Mouse (Mus musculus): ENCODE data around the gene Ebf3. TPM values are rescaled to one million over a fixed set of nuclear protein-coding genes. Genes with fewer than 3 reads are reported as not detected.

Ebf3 gene
- 23.9 and 24.1 TPM in 2 replicates for polyA plus RNA-seq (2015; fragmentation: Nextera tagmentation; extraction: Ambion mirVana)

DNA sequence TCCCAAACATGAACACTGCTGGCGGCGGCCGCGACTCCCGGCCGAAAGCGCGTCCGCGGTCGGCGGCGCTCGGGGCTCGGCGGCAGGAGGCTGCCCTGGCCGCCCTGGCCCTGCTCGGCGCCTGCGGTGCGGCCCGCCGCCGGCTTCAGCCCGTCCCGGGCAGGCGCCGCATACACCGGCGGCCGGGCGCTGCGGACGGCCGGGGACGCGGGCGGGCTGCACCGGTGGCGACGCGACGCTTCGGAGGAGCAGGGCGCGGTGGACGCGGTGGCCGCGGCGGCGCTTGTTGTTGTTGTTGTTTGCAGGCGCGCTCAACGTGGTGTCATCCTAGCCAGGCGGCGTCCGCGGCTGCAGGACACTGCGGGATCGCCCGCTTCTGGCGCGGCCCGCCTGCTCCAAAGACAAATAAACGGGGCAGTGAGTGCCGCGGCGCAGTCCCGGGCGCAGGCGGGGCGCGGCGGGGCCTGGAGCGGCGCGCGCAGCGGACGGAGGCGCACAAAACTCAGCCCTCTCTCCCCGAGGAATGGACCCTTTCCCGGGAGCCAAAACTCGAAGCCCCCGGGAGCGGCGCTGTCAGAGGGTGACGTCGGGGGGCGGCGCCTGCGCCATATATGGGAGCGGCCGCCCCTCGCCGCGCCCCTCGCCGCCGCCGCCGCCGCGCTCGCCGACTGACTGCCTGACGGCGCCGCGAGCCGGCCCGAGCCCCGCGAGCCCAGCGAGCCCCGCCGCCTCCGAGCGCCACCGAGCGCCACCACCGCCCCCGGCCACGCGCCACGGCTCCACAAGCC, at the start of gene Ebf3:
Ebf3 (minus strand) TSS at position 542 of the 788 bp plus-strand sequence.
- Histone ChIP-seq H3K9ac (peak within 1 kb of the TSS; percentile 99), H3K4me3 (peak within 1 kb of the TSS; percentile 88), H3K36me3 (peaks cover 6% of the 10 kb centered on the region), H3K9me3 (no peaks in the 10 kb centered on the region), H3K27ac (replicated peaks) (peak within 1 kb of the TSS; percentile 99), H3K27me3 (peaks cover 28% of the 10 kb centered on the region), H3K4me1 (replicated peaks) (peaks cover 84% of the 10 kb centered on the region), H3K4me2 (peak within 1 kb of the TSS; percentile 76)
- ATAC-seq (ENCODE audit: low read depth), result peak; percentile 86
- WGBS, result under 1% methylated on average over 115 of the region's 127 CpGs

DNA sequence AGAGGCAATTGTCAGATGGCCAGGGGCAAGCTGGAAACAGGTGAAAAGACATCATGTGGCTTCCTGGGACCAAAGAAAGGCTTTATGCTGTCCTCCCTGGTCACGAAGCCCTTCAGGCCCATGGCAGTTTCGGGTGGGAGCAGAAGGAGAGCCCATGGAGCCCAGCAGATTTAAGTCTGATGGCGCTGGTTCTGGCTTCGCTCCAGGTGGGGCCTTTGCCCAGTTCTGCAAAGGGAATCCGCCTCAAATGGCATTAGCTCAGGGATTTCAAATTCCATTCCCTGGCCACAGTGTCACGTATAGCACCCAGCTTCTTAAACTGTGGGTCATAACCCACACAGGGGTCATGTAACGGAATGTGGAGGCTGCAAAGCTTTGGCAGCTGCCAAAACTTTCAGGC, 32.6 kb upstream of the Ebf3 start:
- H3K4me1 ChIP-seq (replicated peaks), result no peaks in the 10 kb centered on the region
- H3K4me2 ChIP-seq, result no peak overlapping the region
- H3K9me3 ChIP-seq, result no peaks in the 10 kb centered on the region
- WGBS, result 84% methylated on average over 7 of the region's 7 CpGs
- no peak overlapping the region for H3K27ac ChIP-seq (replicated peaks)
- H3K9ac ChIP-seq, result no peak overlapping the region
- ATAC-seq (ENCODE audit: low read depth), result no peak
- H3K36me3 ChIP-seq, result no peaks in the 10 kb centered on the region
- no peaks in the 10 kb centered on the region for H3K27me3 ChIP-seq
- H3K4me3 ChIP-seq, result no peak overlapping the region

DNA sequence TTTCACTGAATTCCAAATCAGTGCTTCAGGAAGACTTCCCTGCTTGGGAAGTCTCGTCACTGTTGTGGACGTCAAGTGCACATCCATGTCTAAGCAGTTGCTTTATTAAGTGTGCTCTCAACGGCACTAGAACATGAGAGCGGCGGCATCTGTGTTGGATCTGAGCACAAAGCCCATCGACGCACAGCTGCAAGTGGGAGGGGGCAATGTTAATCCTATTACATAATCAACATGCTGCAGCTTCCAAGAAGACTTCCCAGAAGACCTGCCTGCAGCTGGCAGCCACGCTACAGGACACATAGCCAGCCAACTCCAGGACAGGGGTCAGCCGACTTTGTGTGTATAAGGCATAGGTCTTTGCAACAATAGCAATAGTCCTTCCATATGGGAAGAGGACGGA, 31.8 kb upstream of the Ebf3 start:
- H3K4me3 ChIP-seq, result no peak overlapping the region
- H3K4me2 ChIP-seq, result no peak overlapping the region
- H3K9me3 ChIP-seq, result no peaks in the 10 kb centered on the region
- no peak overlapping the region for H3K27ac ChIP-seq (replicated peaks)
- H3K36me3 ChIP-seq, result no peaks in the 10 kb centered on the region
- H3K4me1 ChIP-seq (replicated peaks), result no peaks in the 10 kb centered on the region
- H3K9ac ChIP-seq, result no peak overlapping the region
- no peak for ATAC-seq (ENCODE audit: low read depth)
- no peaks in the 10 kb centered on the region for H3K27me3 ChIP-seq
- 84% methylated on average over 10 of the region's 10 CpGs for WGBS

DNA sequence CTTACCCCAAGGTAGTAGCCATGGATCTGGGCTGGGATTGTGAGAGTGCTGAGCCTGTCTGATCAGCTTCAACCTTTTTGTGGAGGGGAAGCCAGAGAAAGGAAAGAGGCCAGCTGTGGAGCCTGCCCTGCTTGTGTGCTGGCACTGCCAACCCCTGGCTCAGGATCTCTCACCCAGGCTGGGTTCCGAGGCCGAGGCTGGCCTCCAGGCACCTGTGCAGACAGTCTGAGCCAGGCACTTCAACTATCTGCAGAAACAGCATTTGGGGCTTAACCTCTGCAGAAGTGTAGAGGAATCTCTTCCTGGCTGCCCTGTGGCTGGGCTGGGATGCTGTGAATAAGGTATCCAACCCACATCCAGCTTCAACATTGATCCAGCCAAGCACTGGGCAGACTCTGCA, 19.7 kb upstream of the Ebf3 start:
- H3K27ac ChIP-seq (replicated peaks), result no peak overlapping the region
- WGBS, result 98% methylated on average over 2 of the region's 2 CpGs
- peaks cover 5% of the 10 kb centered on the region; the same call in 1 of the 2 replicates for H3K27me3 ChIP-seq
- H3K36me3 ChIP-seq, result no peaks in the 10 kb centered on the region
- H3K4me1 ChIP-seq (replicated peaks), result no peaks in the 10 kb centered on the region
- no peak overlapping the region for H3K4me3 ChIP-seq
- H3K4me2 ChIP-seq, result no peak overlapping the region
- H3K9me3 ChIP-seq, result no peaks in the 10 kb centered on the region
- H3K9ac ChIP-seq, result no peak overlapping the region
- ATAC-seq (ENCODE audit: low read depth), result no peak

DNA sequence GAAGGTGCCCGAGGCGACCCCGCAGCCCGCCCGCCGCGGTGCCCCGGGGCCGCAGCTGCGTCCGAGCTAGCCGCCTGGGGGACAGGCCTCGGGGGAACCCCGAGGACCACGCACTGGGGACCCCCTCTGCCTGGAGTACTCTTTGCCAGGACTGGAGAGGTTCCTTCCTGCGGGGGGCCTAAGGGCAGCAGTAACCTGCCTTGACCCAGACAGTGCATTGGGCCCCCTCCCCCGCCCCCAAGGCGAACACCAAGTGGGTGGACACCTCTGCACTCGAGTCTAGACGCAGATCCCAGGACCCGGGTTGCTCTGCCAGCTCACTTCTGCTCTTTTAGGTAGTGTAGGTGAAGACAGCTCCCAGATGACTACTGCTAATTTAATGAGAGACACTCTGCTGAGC, 8.7 kb upstream of the Ebf3 start:
- peak overlapping the region; percentile 88 for H3K4me3 ChIP-seq
- H3K4me2 ChIP-seq, result peak overlapping the region; percentile 76
- H3K4me1 ChIP-seq (replicated peaks), result peaks cover 53% of the 10 kb centered on the region
- peaks cover 77% of the 10 kb centered on the region for H3K27me3 ChIP-seq
- 0% methylated on average over 21 of the region's 21 CpGs for WGBS
- H3K36me3 ChIP-seq, result no peaks in the 10 kb centered on the region
- no peaks in the 10 kb centered on the region for H3K9me3 ChIP-seq
- no peak for ATAC-seq (ENCODE audit: low read depth)
- peak overlapping the region; percentile 86 for H3K27ac ChIP-seq (replicated peaks)
- H3K9ac ChIP-seq, result peak overlapping the region; percentile 75

DNA sequence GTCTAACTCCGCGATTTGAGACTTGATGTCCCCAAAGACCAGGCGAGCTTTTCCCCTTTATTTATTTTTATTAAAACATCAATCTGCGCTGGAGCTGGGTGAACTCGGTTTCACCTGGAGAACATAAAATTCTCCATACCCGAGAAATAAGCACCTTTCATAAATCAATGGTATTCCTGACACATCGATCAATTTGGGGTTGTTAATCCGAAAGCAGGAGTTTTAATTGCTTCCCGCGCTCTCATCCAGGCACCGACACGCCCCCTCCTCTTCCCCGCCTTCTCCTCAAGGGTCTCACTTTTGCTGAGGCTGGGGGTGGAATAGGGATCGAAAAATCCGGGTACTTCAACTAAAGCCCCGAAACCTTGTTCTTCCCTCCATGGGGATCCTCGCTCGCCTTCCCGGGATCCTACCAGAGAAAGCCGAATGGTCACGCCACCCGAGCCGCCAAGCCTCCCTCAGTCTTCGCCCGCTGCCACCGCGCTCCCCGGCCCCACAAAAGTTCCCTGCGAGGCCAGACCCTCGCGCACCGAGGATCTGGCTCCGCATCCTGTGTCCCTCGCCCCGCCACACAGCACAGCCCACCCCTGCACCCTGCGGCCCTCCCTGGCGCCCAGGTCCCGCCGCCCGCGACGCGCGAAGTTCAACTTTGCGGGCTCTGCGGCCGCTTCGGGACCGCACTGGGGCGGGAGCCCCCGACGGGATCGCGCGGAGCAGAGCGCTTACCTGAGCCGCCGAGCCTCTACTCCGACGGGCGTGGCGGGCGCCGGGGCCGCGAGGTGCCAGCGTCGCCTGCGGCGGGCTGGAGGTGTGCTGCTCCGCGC, 7.9 kb upstream of the Ebf3 start:
- H3K4me3 ChIP-seq, result peak overlapping the region; percentile 88
- peak overlapping the region; percentile 75 for H3K9ac ChIP-seq
- H3K27me3 ChIP-seq, result peaks cover 80% of the 10 kb centered on the region
- H3K4me2 ChIP-seq, result peak overlapping the region; percentile 76
- peak overlapping the region; percentile 86 for H3K27ac ChIP-seq (replicated peaks)
- H3K4me1 ChIP-seq (replicated peaks), result peaks cover 60% of the 10 kb centered on the region
- WGBS, result under 1% methylated on average over 72 of the region's 72 CpGs
- no peaks in the 10 kb centered on the region for H3K9me3 ChIP-seq
- no peaks in the 10 kb centered on the region for H3K36me3 ChIP-seq
- ATAC-seq (ENCODE audit: low read depth), result peak; percentile 15; the same call in 1 of the 2 replicates

DNA sequence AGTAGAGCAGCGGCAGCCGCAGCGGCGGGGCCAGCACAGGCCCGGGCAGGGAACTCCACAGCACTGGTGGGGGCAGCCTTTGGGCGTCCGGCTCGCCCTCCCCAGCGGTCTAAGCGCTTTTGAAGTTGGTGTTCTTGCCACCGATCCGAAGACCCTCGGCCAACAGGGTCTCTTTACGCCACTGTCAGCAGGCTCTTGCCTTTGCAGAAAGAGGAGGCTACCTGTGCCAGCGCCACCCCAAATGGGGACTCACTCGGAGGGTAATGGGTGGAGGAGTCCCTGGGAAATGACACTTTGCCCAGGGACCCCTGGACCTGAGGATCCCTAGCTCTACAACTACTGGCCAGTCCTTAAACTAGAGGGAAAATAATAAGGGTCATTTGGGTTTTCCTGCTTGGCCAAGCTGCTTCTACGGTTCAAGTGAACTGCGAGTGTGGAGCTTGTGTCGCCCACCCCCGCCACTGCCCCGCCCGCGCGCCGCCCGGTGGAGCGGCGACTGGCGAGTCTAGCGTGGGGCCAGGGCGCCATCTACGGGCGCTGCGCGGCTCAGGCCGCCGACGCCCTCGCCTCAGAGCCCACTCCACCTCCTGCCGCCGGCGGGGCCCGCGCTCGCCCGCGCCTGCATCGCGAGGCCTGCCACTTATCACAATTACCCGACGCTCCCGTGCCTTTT, 7.0 kb upstream of the Ebf3 start:
- Histone ChIP-seq H3K27me3 (peaks cover 75% of the 10 kb centered on the region), H3K36me3 (no peaks in the 10 kb centered on the region), H3K9me3 (no peaks in the 10 kb centered on the region), H3K27ac (replicated peaks) (peak overlapping the region; percentile 86), H3K4me1 (replicated peaks) (peaks cover 69% of the 10 kb centered on the region), H3K9ac (peak overlapping the region; percentile 75), H3K4me3 (peak overlapping the region; percentile 88), H3K4me2 (peak overlapping the region; percentile 76)
- under 1% methylated on average over 52 of the region's 52 CpGs for WGBS
- peak; percentile 54 for ATAC-seq (ENCODE audit: low read depth)

DNA sequence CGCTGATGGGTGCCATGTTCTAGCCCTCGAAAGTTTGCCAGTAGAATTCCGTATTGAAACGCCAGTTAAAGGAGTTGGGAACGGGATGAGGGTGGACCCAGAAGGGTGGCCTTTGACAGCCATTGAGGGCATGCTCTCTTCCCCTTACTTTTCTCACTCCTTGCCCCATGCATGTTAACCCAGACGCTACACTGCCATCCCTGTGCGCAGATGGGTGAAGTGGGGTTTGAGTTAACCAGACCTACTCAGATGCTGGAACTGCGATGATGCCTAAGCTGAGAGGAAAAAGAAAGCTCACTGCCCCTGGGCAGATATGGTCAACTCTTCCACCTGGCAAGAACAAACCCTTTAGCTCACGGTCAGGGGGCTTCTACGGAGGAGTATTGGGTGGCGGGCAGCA, 6.1 kb upstream of the Ebf3 start:
- ATAC-seq (ENCODE audit: low read depth), result no peak
- H3K4me1 ChIP-seq (replicated peaks), result peaks cover 78% of the 10 kb centered on the region
- peak overlapping the region; percentile 75 for H3K9ac ChIP-seq
- H3K27me3 ChIP-seq, result peaks cover 80% of the 10 kb centered on the region
- no peaks in the 10 kb centered on the region for H3K9me3 ChIP-seq
- WGBS, result 2% methylated on average over 11 of the region's 11 CpGs
- peak overlapping the region; percentile 86 for H3K27ac ChIP-seq (replicated peaks)
- H3K4me2 ChIP-seq, result peak overlapping the region; percentile 76
- peak overlapping the region; percentile 88 for H3K4me3 ChIP-seq
- no peaks in the 10 kb centered on the region for H3K36me3 ChIP-seq

DNA sequence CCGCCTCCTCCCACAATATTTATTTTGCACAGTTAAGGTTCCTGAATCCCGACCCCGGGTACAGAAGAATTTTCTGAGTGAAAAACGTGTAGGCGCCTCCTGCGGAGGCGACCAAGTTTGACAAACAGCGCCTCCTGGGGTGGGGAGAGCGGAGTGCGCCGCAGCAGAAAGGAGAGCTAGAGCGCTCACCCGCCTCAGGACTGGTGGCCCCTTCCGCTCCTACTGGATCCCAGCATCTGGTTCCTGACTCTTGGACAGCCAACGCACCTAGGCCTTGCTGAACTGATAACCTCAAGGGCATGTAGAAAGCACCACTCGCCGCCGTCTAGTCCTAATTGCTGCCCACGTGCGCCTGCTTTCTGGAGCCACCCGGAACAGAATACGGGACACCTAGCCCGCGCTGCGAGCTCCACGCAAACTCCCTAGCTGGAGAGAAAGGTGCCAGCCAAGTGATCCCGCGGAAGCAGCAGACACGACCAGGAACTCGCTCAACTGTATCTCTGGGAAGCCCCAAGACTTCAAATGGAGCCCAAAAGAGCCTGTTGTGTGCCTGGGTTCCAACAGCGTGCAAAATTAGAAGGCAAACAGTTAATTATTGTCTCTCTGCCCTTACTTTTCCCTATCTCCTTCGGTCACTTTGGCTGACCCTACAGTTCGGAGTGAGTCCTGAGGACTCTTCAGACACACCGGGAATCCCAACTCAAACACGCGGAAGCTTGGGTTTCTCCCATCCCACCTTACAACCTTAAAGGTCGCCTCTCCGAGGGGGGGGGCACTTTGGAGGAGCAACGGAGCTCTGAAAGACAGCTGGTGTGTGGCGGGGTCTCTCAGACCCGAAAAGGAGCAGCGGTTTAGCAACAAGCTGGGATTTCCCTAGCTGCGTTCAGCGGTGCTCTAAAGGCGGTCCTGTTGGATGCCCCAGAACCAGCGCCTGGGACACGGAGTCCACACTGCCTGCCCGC, 5.0 kb upstream of the Ebf3 start:
- under 1% methylated on average over 48 of the region's 48 CpGs for WGBS
- peak overlapping the region; percentile 99 for H3K27ac ChIP-seq (replicated peaks)
- no peak for ATAC-seq (ENCODE audit: low read depth)
- peak overlapping the region; percentile 76 for H3K4me2 ChIP-seq
- peaks cover 74% of the 10 kb centered on the region for H3K27me3 ChIP-seq
- H3K9ac ChIP-seq, result peak overlapping the region; percentile 99
- H3K36me3 ChIP-seq, result no peaks in the 10 kb centered on the region
- H3K4me3 ChIP-seq, result peak overlapping the region; percentile 88
- H3K9me3 ChIP-seq, result no peaks in the 10 kb centered on the region
- H3K4me1 ChIP-seq (replicated peaks), result peaks cover 87% of the 10 kb centered on the region

DNA sequence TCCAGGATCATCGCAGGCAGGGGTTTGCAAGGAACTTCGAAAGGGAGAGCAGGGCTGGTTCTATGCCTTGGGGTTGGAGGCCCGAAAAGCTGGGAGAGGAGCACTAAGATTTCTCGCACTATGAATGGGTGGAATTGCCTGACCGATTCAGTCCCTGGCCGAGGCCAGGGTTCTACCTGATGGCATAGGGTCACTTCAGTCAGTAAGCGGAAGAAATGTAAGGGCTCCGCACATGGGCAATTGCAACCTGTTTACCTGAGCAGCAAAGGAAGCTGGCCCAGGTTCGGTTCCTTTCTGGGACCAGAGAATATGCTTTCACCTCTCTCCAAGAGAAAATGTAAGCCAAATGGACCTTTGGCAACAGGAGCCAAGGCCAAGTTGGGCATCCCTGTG, 4.1 kb upstream of the Ebf3 start:
- WGBS, result 8% methylated on average over 9 of the region's 9 CpGs
- peak overlapping the region; percentile 99 for H3K9ac ChIP-seq
- H3K4me1 ChIP-seq (replicated peaks), result peaks cover 91% of the 10 kb centered on the region
- H3K27ac ChIP-seq (replicated peaks), result peak overlapping the region; percentile 99
- H3K36me3 ChIP-seq, result no peaks in the 10 kb centered on the region
- no peaks in the 10 kb centered on the region for H3K9me3 ChIP-seq
- H3K4me2 ChIP-seq, result peak overlapping the region; percentile 76
- H3K4me3 ChIP-seq, result peak overlapping the region; percentile 88
- ATAC-seq (ENCODE audit: low read depth), result no peak
- peaks cover 66% of the 10 kb centered on the region for H3K27me3 ChIP-seq
